Mouse (Mus musculus) forebrain, postnatal 0 days (tissue): ENCODE data around the gene Vopp1. TPM values are rescaled to one million over a fixed set of nuclear protein-coding genes. Genes with fewer than 3 reads are reported as not detected.
"Not testable (repeated sequence)": the region's sequence is repeated elsewhere in the genome, so short reads cannot be mapped to it uniquely, and the experiment has no call there.

Experiments
- ATAC-seq: fragments of 200-750 bp; cut with Nextera tagmentation; 2 replicates; pipeline ENCODE4 v1.8.0; 2017; ENCODE audit warnings: mild to moderate bottlenecking, moderate library complexity
- DNase-seq: peaks from one replicate; pipeline ENCODE4 v3.0.0-alpha.2; 2015
- H3K27ac ChIP-seq: fragments of 300-500 bp; sonication (generic); 2 replicates; pipeline ENCODE4 v1.5.1; 2014; ENCODE audit warnings: low read depth, mild to moderate bottlenecking, antibody characterized with exemption, low read length, moderate library complexity, mixed read lengths
- H3K27me3 ChIP-seq: fragments of 300-500 bp; sonication (generic); 2 replicates; pipeline ENCODE4 v1.6.1; 2014; ENCODE audit warnings: mild to moderate bottlenecking, low read length, mixed read lengths; ENCODE audit not compliant: insufficient read depth
- H3K36me3 ChIP-seq: fragments of 300-500 bp; sonication (generic); 2 replicates; pipeline ENCODE4 v1.6.1; 2014; ENCODE audit warnings: mild to moderate bottlenecking, moderate library complexity; ENCODE audit not compliant: insufficient read depth
- H3K4me1 ChIP-seq: fragments of 300-500 bp; sonication (generic); 2 replicates; pipeline ENCODE4 v1.6.1; 2014; ENCODE audit warnings: antibody characterized with exemption; ENCODE audit not compliant: insufficient read depth
- H3K4me2 ChIP-seq: fragments of 300-500 bp; sonication (generic); 2 replicates; pipeline ENCODE4 v1.6.1; 2014; ENCODE audit warnings: low read depth, mild to moderate bottlenecking, moderate library complexity
- H3K4me3 ChIP-seq: fragments of 300-500 bp; sonication (generic); 2 replicates; pipeline ENCODE4 v1.5.1; 2014; ENCODE audit warnings: low read depth, low read length, mixed read lengths
- H3K9ac ChIP-seq: fragments of 300-500 bp; sonication (generic); 2 replicates; pipeline ENCODE4 v1.6.1; 2014; ENCODE audit warnings: mild to moderate bottlenecking
- H3K9me3 ChIP-seq: fragments of 300-500 bp; sonication (generic); 2 replicates; pipeline ENCODE4 v1.6.1; 2016; ENCODE audit warnings: low read length
- CTCF ChIP-seq: sonication (generic); IDR thresholded peaks from 2 replicates; pipeline ENCODE4 v1.5.1; 2016; ENCODE audit warnings: antibody characterized with exemption, control low read depth, low read depth
- WGBS: fragments of 180-500 bp; shearing (Covaris S2); extraction: QIAGEN DNeasy Blood & Tissue Kit; methylation state at CpG from one replicate; pipeline ENCODE4 v1.1.7; 2014; 5-methylcytosine and 5-hydroxymethylcytosine counted together
- polyA plus RNA-seq: library from polyadenylated mRNA; unstranded; fragments of >200 nt; fragmentation: Nextera tagmentation; extraction: Ambion mirVana; gene quantifications from 2 replicates; pipeline ENCODE4 v1.2.1, GENCODE M21; 2015
- total RNA-seq: library from RNA; depleted of rRNA; stranded (reverse); fragments of >200 nt; gene quantifications from 2 replicates; pipeline ENCODE4 v1.2.3, GENCODE M21; 2014

Gene Vopp1
- total and polyA plus RNA-seq, 2 experiments from 2014 or later: 169 to 331 TPM

GRCm38 (mm10) chr6:57798986-57799385, 26.0 kb downstream of the Vopp1 start:
- Histone ChIP-seq H3K27ac (no peak overlapping the region), H3K27me3 (no peaks in the 10 kb centered on the region), H3K9ac (no peak overlapping the region), H3K36me3 (no peaks in the 10 kb centered on the region), H3K4me3 (no peak overlapping the region), H3K4me2 (no peak overlapping the region), H3K9me3 (no peaks in the 10 kb centered on the region), H3K4me1 (no peaks in the 10 kb centered on the region)
- WGBS: 72% methylated on average over 1 of the region's 1 CpGs
- ATAC-seq (peak; percentile 39; the same call in 1 of the 2 replicates), DNase-seq (peak; percentile 8)
- TF ChIP-seq CTCF: no peak

DNA sequence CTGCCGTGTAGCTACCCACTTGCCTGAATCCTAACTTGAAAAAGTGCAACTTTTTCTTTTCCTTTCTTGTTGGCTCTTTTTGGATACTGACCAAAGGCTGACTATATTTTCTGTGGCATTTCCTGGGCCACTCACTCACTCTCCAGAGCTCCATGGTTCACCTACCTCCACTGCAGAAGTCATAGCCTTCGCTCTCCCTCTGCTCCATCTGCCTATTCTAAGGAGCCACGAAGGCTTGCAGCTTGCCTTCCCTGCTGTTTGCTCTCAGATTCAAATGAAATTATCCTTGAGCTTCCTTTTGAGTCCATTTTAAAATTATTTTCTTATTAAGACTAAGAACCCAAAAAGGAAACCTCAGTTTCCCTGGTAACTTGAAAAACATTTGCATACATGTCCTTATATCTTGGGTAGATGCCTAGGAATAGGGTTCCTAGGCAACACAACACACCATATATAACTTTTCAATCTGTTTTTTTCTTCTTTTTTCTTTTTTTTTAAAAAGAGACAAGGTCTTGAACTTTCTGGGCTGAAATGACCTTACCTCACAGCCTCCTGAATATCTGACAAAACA, 28.0 kb downstream of the Vopp1 start:
- peak; percentile 53; the same call in 1 of the 2 replicates for ATAC-seq

DNA sequence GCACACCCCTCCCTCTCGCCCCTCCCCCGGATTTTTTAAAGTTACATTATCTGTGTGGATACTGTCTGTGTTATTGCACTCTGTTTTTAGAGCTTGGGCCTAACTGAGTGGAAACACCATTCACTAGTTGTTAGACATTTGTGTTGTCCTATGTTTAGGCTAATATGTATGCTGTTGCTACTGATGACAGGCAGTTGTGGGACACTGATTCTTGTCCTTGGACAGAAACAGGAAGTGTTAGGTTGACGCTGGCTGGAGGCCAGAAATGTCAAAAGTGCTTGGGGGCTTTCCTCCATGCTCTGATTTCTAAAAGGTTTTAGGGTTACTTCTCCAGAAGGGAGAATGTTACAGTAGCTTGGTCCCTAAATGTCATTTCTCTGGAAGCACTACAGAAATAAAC, 29.1 kb downstream of the Vopp1 start:
- no peak for DNase-seq

More for the DNA sequence above, 28.0 kb downstream of the Vopp1 start:
- no peaks in the 10 kb centered on the region for H3K4me1 ChIP-seq
- no peak overlapping the region for H3K9ac ChIP-seq
- no peaks in the 10 kb centered on the region for H3K36me3 ChIP-seq
- WGBS: 84% methylated on average over 3 of the region's 3 CpGs
- H3K27ac ChIP-seq: no peak overlapping the region; the same call in 1 of the 2 replicates
- TF ChIP-seq CTCF: no peak
- no peak overlapping the region for H3K4me2 ChIP-seq
- no peaks in the 10 kb centered on the region for H3K27me3 ChIP-seq
- DNase-seq: no peak
- H3K4me3 ChIP-seq: no peak overlapping the region
- no peaks in the 10 kb centered on the region for H3K9me3 ChIP-seq

GRCm38 (mm10) chr6:57792821-57793220, 32.1 kb downstream of the Vopp1 start:
- H3K27me3 ChIP-seq, H3K4me1 ChIP-seq, H3K27ac ChIP-seq, H3K36me3 ChIP-seq, H3K4me2 ChIP-seq, H3K9ac ChIP-seq, DNase-seq, ATAC-seq, H3K9me3 ChIP-seq, H3K4me3 ChIP-seq: not testable (repeated sequence)
- WGBS: 83% methylated on average over 9 of the region's 9 CpGs

More for the DNA sequence above, 29.1 kb downstream of the Vopp1 start:
- Histone ChIP-seq H3K4me2 (no peak overlapping the region), H3K27me3 (no peaks in the 10 kb centered on the region), H3K36me3 (no peaks in the 10 kb centered on the region), H3K9ac (no peak overlapping the region), H3K27ac (no peak overlapping the region), H3K9me3 (no peaks in the 10 kb centered on the region), H3K4me1 (no peaks in the 10 kb centered on the region), H3K4me3 (no peak overlapping the region)
- 59% methylated on average over 3 of the region's 3 CpGs for WGBS
- ATAC-seq: no peak
- no peak for TF ChIP-seq CTCF

DNA sequence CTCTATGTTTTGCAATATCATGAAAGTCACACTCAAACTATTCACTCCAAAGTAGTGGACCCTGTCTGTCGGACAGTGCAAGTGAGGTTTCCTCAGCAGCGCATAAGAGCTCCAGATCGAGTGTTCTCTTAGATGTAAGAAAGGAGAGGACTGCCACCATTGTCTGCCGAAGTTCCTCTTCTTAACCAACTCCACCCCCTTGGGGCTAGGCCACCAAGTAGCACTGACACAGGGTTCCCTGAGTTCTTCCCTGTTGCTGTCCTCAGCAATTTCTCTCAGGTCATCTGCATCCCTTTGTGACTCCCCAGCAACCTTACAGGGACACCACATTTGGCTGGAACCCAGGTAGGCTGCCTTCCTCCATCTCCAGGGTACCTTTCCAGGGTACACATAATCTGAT, 34.4 kb downstream of the Vopp1 start:
- no peak for TF ChIP-seq CTCF
- 89% methylated on average over 4 of the region's 4 CpGs for WGBS
- no peaks in the 10 kb centered on the region for H3K9me3 ChIP-seq
- H3K4me1 ChIP-seq: no peaks in the 10 kb centered on the region
- H3K27ac ChIP-seq: no peak overlapping the region
- H3K27me3 ChIP-seq: no peaks in the 10 kb centered on the region
- no peak for DNase-seq
- H3K9ac ChIP-seq: no peak overlapping the region
- no peak overlapping the region for H3K4me3 ChIP-seq
- H3K4me2 ChIP-seq: no peak overlapping the region
- H3K36me3 ChIP-seq: peaks cover 3% of the 10 kb centered on the region; the same call in 1 of the 2 replicates
- no peak for ATAC-seq

GRCm38 (mm10) chr6:57787376-57787775, 37.6 kb downstream of the Vopp1 start:
- 98% methylated on average over 6 of the region's 6 CpGs for WGBS
- ATAC-seq (no peak), DNase-seq (no peak)
- Histone ChIP-seq H3K4me1 (no peaks in the 10 kb centered on the region), H3K36me3 (peaks cover 3% of the 10 kb centered on the region; the same call in 1 of the 2 replicates), H3K4me3 (no peak overlapping the region), H3K9ac (no peak overlapping the region), H3K4me2 (no peak overlapping the region), H3K27me3 (no peaks in the 10 kb centered on the region), H3K9me3 (no peaks in the 10 kb centered on the region), H3K27ac (no peak overlapping the region)
- TF ChIP-seq CTCF: no peak

DNA sequence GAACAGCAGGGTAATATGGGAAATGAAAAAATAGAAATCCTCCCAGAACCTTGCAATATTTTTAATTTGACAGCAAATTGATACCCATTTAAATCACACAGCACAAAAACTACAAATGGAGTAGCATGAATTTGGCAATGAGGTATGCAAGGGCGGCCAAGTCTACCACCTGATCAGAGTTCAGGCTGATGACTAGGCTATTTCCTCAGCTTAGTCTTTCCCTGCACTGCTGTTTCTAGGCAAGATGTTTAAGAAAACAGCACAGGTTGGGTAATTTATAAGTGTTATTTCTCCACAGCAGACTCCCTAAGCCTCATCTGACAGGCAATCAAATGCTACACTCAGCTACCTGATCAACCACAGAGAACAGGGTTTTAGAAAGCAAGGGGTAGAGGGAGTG, 40.7 kb downstream of the Vopp1 start:
- WGBS: 93% methylated on average over 1 of the region's 1 CpGs
- DNase-seq (no peak), ATAC-seq (no peak)
- Histone ChIP-seq H3K9me3 (no peaks in the 10 kb centered on the region), H3K4me1 (no peaks in the 10 kb centered on the region), H3K27ac (no peak overlapping the region), H3K27me3 (no peaks in the 10 kb centered on the region), H3K4me3 (no peak overlapping the region), H3K9ac (no peak overlapping the region), H3K4me2 (no peak overlapping the region), H3K36me3 (peaks cover 3% of the 10 kb centered on the region; the same call in 1 of the 2 replicates)
- no peak for TF ChIP-seq CTCF
